Mouse (Mus musculus): ENCODE measurements around the gene Gfra1. TPM values are rescaled to one million over a fixed set of nuclear protein-coding genes. Genes with fewer than 3 reads are reported as not detected.
A peak's percentile ranks its signal among the peaks of the same experiment; 100 is the strongest.

Gene Gfra1
- polyA plus RNA-seq (2012; rRNA removed): 22.4 and 22.8 TPM in 2 replicates

DNA sequence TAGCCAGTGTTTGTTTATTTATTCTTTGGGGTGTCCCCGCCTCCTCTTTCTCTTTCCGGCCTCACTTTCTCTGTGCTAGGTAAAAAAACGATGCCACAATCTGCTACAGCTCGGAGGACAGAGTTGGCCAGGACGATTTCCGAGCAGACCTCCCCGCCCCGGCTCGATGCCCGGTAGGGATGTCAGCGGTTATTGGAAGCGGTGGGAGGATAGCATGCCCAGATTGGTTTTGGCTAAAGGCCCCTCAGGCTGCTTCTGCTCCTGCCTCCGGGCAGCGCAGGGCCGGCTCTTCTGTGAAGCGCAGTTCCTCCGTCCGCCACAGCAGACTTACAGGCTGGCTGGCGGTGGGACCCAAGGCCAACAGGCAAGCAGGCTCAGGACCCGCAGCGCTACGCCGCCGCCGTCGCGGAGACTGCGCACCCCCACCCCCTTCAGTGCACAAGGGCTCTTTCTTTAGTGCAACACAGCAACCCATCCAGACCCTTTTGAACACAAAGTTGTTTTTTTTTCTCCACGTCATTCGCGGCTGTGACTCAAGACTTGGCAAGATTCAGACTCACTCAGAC, at the start of gene Gfra1:
TSS of gene Gfra1 (minus strand) at position 414 of the 566 bp plus-strand sequence.
- DNase-seq (ENCODE audit: extremely low spot score in 1 of 2, low spot score in 1 of 2): peak in 1 of 2 experiments; percentile 42

DNA sequence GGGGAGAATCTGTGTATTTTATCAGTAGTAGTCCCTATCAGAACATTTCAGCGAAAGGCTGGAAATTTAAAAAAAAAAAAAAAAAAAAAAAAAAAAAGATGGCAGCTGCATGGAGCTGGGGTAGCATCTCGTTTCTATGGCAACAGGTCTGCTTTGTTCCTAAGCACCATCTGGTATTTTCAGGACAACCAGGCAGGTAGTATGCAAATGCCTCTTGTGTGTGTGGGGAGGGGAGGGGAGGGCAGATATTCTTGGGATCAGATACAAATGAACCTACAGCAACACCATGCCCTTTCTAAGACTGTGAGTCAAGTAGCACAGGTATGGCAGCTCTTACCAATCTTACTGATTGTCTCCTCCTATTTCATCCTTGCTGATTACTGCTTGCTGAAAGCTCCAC, 44.3 kb upstream of the Gfra1 start:
- no peak for DNase-seq (ENCODE audit: extremely low spot score in 1 of 2, low spot score in 1 of 2)

DNA sequence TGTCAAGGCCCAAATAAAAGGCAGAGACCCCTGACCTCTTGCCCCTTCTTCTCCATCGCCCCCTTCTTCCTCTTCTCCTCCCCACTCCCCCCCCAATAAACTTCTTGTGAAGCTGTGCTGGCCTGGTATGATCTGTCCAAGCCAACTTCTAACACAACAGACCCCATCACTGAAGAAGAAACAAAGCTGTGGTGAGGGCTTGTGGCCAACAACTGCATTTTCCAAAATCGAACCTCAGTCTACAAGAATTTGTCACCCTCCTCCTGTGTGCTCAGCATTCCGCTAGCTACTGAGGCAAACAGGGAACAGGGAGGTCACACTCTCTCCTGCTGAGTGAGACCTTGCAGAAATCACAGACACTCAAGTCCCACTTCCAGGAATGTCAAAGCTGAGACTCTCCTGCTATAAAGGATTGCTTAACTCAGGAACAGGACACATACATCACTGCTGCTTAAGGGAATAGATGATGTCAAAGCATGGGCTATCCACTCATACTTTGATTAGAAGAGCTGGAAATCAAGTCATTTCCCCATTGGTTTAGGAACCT, 43.8 kb upstream of the Gfra1 start:
- DNase-seq (ENCODE audit: extremely low spot score in 1 of 2, low spot score in 1 of 2): no peak

DNA sequence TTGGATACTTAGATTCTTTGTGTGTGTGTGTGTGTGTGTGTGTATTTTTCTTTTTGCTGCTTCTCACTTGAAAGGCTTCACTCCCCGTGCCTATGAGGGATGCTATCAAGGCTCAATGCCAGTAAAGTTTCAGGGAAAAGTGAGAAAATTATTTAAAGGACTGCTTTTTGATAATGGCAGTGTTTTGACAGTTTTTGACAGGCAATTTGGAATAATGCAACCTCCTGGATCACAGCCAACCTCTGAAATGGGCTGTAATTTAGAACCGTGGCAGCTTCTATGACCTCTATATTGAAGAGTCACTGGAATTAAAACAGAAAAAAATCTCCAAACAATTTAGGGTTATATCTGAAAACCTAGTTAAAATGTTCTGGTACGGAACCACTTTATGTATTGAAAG, 41.4 kb upstream of the Gfra1 start:
- no peak for DNase-seq (ENCODE audit: extremely low spot score in 1 of 2, low spot score in 1 of 2)

DNA sequence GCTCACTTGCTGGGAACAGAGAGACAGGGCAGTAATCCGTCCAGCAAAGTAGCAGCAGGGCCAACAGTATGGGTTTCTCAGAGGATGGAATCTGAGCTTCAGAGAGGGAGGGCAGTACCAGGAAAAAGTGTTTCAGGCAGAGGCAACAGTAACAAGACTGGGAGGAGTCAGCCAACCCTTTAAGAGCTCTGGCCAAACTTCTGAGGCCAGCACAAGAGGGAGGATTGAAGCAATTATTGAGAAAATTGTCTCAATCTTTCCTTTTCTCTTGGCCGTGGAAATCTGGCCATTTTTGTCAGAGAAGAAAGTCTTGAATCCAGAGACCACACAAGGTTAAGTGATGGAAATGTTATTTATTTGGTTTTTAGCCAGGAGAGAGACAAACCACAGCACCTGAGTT, 31.0 kb upstream of the Gfra1 start:
- DNase-seq (ENCODE audit: extremely low spot score in 1 of 2, low spot score in 1 of 2): no peak

DNA sequence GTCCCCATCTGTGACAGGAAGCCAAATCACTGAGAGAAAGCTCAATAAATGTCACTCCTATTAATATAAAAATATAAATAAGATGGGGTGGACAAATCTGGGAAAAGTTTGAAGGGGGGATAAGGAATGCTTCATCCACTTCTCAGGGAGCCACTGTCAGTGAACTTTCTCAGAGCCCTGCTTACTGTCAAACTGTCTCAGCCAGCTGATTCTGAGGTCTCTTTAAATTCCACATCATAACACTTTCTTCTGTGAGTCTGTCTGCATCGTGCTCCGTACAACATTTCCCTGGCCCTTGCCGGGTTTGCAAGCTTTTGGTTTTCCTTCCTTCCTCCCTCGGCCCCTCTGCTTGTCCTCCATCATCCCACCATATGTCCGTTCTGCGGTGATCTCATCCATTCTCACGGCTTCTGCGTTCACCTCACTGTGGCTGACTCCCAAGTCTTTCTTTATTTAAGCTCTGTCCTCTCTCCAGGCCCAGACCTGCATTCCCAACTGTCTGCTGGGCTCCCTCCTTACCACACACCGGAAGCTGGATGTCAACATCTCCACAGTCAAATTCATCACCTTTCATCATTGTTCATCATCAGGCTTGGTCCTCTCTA, 26.8 kb upstream of the Gfra1 start:
- no peak for DNase-seq (ENCODE audit: extremely low spot score in 1 of 2, low spot score in 1 of 2)

DNA sequence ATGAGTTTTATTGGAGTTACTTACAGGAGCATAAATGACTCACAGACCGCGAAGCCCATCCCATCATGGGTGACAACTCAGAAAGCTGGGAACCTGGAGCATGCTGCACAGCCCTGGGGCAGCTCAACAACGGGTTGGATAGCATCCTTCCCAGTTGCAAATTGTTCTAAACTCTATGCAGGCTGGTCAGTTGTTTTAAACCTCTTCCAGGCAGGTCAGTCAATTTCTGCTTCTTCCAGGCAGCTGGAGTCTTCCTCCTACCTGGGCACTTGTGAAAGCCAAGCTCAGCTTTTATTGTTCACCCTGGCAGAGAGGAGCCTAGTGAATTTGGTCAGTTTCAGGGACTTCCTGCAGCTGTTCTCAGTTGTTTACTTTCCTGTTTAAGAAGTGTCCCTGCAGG, 18.5 kb upstream of the Gfra1 start:
- DNase-seq (ENCODE audit: extremely low spot score in 1 of 2, low spot score in 1 of 2): no peak

- DNase-seq (ENCODE audit: extremely low spot score in 1 of 2, low spot score in 1 of 2): peak; percentile 72 to 97
Observed at GRCm38 (mm10) chr19:58469421-58469820, 13.7 kb upstream of the Gfra1 start.

GRCm38 (mm10) chr19:58468331-58468730, 12.6 kb upstream of the Gfra1 start:
- DNase-seq (ENCODE audit: extremely low spot score in 1 of 2, low spot score in 1 of 2): peak in 1 of 2 experiments; percentile 32

- no peak for DNase-seq (ENCODE audit: extremely low spot score in 1 of 2, low spot score in 1 of 2)
Observed at GRCm38 (mm10) chr19:58463755-58464154, 8.0 kb upstream of the Gfra1 start.

DNA sequence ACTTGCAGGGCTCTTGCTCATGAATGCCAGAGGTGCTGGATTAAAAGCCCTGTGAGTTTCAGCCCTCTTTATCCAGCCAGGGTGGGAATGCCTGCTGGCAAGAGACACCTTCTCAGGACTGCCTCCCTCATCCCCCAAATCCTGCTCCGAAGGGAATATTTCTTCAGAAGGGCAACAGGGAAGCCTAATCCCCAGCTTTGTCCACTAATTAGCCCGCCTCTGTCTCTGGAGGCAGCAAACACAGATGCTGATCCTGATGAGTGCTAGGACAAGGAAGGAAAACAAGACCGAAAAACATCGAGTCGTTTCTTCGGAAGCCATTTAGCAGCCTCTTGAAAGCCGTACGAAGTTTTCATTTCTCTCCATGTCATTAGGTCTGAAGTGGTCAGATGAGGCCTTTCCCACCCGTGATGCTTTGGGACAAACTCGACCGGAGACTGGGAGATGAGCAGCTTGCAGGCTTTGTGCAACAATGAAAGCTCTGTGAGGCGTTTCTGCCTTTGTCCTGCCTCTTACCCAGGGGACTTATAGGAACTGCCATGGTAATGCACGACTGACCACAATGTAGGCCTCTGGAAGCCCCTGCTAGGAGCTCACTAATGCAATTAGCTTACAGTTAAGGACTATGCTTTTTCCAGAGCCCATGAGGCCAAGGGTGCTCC, 4.8 kb upstream of the Gfra1 start:
- DNase-seq (ENCODE audit: extremely low spot score in 1 of 2, low spot score in 1 of 2): no peak

GRCm38 (mm10) chr19:58456491-58457061, 867 bp upstream of the Gfra1 start:
- no peak for DNase-seq (ENCODE audit: extremely low spot score in 1 of 2, low spot score in 1 of 2)

- DNase-seq (ENCODE audit: extremely low spot score in 1 of 2, low spot score in 1 of 2): peak in 1 of 2 experiments; percentile 42
Observed at GRCm38 (mm10) chr19:58455061-58455495, 631 bp downstream of the Gfra1 start.

DNA sequence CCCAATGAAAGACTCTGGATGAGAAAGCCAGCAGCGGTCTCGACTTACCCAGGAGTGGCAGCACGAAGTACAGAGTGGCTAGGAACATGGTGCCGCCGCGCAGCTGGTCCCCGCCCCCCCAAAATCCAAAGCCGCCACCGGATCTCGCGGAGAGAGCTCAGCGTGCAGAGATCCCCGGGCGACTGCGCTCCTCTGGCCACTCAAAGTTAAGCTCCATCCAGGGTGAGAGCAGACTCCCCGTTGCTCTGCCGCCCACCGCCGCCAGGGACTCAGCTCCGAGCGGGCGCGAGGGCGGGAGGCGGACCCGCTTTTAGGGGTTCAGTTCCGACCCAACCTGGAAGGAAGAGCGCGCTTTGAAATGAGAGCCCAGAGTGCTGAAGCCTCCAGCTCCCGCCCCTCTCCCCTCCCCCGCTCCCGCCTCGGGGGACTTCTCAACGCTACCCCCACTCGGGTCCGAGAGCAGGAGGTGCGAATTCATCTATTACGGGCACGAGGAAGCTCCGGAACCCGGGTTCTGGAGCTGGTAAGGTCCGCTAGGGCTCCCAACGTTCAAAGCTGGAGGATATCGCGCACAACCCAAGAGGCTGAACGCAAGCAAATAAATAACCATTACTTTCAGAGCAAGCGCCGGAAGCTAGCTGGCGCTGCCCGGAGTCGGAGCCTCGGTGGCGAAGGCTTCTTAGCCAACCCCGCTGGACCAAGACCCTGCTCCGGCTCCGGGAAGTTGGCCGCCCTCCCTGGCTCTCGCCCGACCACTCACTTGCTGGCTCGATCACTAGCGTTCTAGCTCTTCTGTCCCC, 1.2 kb downstream of the Gfra1 start:
- DNase-seq (ENCODE audit: extremely low spot score in 1 of 2, low spot score in 1 of 2): peak in 1 of 2 experiments; percentile 51

DNA sequence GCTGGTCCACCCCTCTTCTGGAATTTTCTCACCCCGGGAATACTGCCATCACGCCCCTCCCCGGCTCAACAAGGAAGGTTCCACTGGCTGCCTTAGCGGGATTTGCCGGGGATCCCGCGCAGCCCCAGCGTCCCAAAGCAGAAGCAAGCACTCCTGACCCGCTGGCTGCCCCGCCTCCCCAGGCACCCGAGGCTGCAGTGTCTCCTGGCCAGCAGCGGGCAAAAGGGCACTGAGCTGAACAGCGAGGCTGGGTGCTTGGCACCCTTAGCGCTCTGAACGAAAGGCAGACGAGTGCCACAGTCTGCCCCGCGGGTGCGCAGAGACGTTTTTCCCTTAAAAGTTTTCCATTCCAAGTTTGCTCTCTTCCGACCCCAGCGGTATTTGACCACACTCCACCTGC, 2.1 kb downstream of the Gfra1 start:
- DNase-seq (ENCODE audit: extremely low spot score in 1 of 2, low spot score in 1 of 2): no peak

- no peak for DNase-seq (ENCODE audit: extremely low spot score in 1 of 2, low spot score in 1 of 2)
Observed at GRCm38 (mm10) chr19:58452941-58453551, 2.7 kb downstream of the Gfra1 start.

DNA sequence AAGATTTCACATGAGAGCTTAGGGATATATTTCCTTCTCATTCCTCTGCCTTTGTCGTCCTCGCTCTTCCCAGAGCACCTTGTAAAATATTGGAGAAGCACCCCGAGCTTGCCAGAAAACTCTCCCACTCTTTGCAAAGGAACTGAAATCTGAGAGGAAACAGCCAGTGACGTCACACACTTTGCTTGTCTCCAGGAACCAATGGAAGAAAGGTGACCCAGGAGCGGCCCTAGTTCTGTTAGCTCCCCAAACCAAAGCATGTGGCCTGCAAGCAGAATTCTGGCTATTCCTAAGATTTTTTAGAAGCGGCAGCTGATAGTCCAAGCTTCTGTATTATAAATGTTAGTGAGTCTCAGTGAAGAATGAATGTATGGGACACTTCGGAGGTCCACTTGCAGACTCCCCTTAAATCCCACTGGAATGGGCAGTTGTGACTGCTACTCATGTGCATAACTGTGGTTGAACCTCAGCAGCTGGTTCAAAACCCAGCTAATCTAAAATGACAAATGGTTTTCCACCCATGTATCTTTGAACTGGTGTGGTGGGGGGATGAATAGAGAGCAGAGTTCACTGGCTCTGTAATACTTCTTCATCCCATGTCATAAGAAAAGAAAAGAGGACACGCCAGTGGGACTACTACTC, 3.4 kb downstream of the Gfra1 start:
- DNase-seq (ENCODE audit: extremely low spot score in 1 of 2, low spot score in 1 of 2): peak in 1 of 2 experiments; percentile 29

- DNase-seq (ENCODE audit: extremely low spot score in 1 of 2, low spot score in 1 of 2): no peak
Observed at GRCm38 (mm10) chr19:58451323-58451722, 4.4 kb downstream of the Gfra1 start.

DNA sequence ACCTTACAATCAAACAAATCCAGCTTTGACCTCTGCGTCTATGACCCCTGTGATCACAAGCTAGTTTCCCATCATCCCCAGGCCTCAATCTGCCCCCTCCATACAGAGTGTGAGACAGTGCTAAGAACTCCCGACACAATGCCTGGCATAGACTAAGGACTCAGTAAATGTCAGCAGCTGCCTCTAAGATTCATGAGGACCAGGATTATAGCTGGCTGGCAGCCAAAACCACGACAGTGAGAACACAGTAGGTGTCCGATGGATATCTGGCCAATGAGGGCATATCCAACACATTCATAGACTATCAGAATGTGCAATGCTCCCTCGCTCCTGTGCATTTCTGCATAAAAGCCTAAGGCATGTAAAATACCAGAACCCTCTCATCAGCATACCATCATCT, 5.0 kb downstream of the Gfra1 start:
- no peak for DNase-seq (ENCODE audit: extremely low spot score in 1 of 2, low spot score in 1 of 2)

Measured in frontal cortex, adult 2 months (tissue).